Mouse (Mus musculus): ENCODE measurements around the gene Arid2.

- TF ChIP-seq POLR2A (IDR thresholded peaks at IDR 0.05; ENCODE audit: control insufficient read depth in 1 of 2, insufficient read depth in 1 of 2, low read depth in 1 of 2, low read length in 2 of 2, poor library complexity in 1 of 2) (no peak), GABPA (IDR thresholded peaks at IDR 0.05; ENCODE audit: low read depth, low read length) (no peak), ZMIZ1 (IDR thresholded peaks at IDR 0.05; ENCODE audit: low read depth, low read length) (no peak), CTCF (IDR thresholded peaks at IDR 0.05 in 2 of 3, conservative IDR thresholded peaks at IDR 0.05 in 1 of 3; ENCODE audit: control insufficient read depth in 1 of 3, insufficient read depth in 1 of 3, low read depth in 2 of 3, low read length in 3 of 3, poor library complexity in 1 of 3, severe bottlenecking in 1 of 3) (no peak)
These were observed 38.5 kb downstream of the Arid2 start for GRCm38 (mm10) chr15:96325726-96326328.

Measured in MEL (cell line).